Mouse (Mus musculus): ENCODE measurements around the gene Abcc4. TPM values are rescaled to one million over a fixed set of nuclear protein-coding genes. Genes with fewer than 3 reads are reported as not detected.

Abcc4 gene
- total RNA-seq, 2 experiments from 2014 or later, result 7.8 to 10.0 TPM

GRCm38 (mm10) chr14:118713408-118713807 is 7.4 kb upstream of the Abcc4 start:
- no peak for DNase-seq (ENCODE audit: low spot score)

GRCm38 (mm10) chr14:118712889-118713288 is 6.9 kb upstream of the Abcc4 start:
- DNase-seq (ENCODE audit: low spot score), result no peak

- DNase-seq (ENCODE audit: low spot score), result no peak
Observed at GRCm38 (mm10) chr14:118710945-118711344, 4.9 kb upstream of the Abcc4 start.

GRCm38 (mm10) chr14:118709736-118710135 is 3.7 kb upstream of the Abcc4 start:
- DNase-seq (ENCODE audit: low spot score), result peak; percentile 93

- DNase-seq (ENCODE audit: low spot score), result no peak
Observed at GRCm38 (mm10) chr14:118708126-118708525, 2.1 kb upstream of the Abcc4 start.

- peak; percentile 39 for DNase-seq (ENCODE audit: low spot score)
Observed at GRCm38 (mm10) chr14:118706962-118707361, 943 bp upstream of the Abcc4 start.

- no peak for DNase-seq (ENCODE audit: low spot score)
Observed at GRCm38 (mm10) chr14:118705465-118705807, 583 bp downstream of the Abcc4 start.

GRCm38 (mm10) chr14:118703363-118703762 is 2.7 kb downstream of the Abcc4 start:
- DNase-seq (ENCODE audit: low spot score), result no peak

- DNase-seq (ENCODE audit: low spot score), result peak; percentile 65
Observed at GRCm38 (mm10) chr14:118701991-118702608, 3.9 kb downstream of the Abcc4 start.

- no peak for DNase-seq (ENCODE audit: low spot score)
Observed at GRCm38 (mm10) chr14:118700576-118700975, 5.4 kb downstream of the Abcc4 start.

GRCm38 (mm10) chr14:118699963-118700362 is 6.1 kb downstream of the Abcc4 start:
- DNase-seq (ENCODE audit: low spot score), result no peak

- DNase-seq (ENCODE audit: low spot score), result no peak
Observed at GRCm38 (mm10) chr14:118699508-118699907, 6.5 kb downstream of the Abcc4 start.

GRCm38 (mm10) chr14:118696556-118697289 is 9.3 kb downstream of the Abcc4 start:
- no peak for DNase-seq (ENCODE audit: low spot score)

GRCm38 (mm10) chr14:118695866-118696265 is 10.2 kb downstream of the Abcc4 start:
- DNase-seq (ENCODE audit: low spot score), result no peak

- no peak for DNase-seq (ENCODE audit: low spot score)
Observed at GRCm38 (mm10) chr14:118694321-118694720, 11.7 kb downstream of the Abcc4 start.

GRCm38 (mm10) chr14:118691910-118692309 is 14.1 kb downstream of the Abcc4 start:
- DNase-seq (ENCODE audit: low spot score), result no peak

- no peak for DNase-seq (ENCODE audit: low spot score)
Observed at GRCm38 (mm10) chr14:118691404-118691803, 14.6 kb downstream of the Abcc4 start.

GRCm38 (mm10) chr14:118690921-118691320 is 15.1 kb downstream of the Abcc4 start:
- no peak for DNase-seq (ENCODE audit: low spot score)

GRCm38 (mm10) chr14:118690336-118690735 is 15.7 kb downstream of the Abcc4 start:
- no peak for DNase-seq (ENCODE audit: low spot score)

- no peak for DNase-seq (ENCODE audit: low spot score)
Observed at GRCm38 (mm10) chr14:118688643-118689042, 17.4 kb downstream of the Abcc4 start.

GRCm38 (mm10) chr14:118686861-118687260 is 19.2 kb downstream of the Abcc4 start:
- no peak for DNase-seq (ENCODE audit: low spot score)

GRCm38 (mm10) chr14:118685572-118685971 is 20.4 kb downstream of the Abcc4 start:
- DNase-seq (ENCODE audit: low spot score), result no peak

- DNase-seq (ENCODE audit: low spot score), result no peak
Observed at GRCm38 (mm10) chr14:118682339-118683034, 23.5 kb downstream of the Abcc4 start.
